Mouse (Mus musculus) monocyte, adult 2 months (primary cell): Measurements from ENCODE around the gene L3mbtl1.

Source experiments
- DNase-seq, 2 experiments: peaks; one replicate each; pipeline ENCODE4 v3.0.0; 2022; ENCODE audit warnings: low spot score in 2 of 2, low read depth in 1 of 2

L3mbtl1 gene

DNA sequence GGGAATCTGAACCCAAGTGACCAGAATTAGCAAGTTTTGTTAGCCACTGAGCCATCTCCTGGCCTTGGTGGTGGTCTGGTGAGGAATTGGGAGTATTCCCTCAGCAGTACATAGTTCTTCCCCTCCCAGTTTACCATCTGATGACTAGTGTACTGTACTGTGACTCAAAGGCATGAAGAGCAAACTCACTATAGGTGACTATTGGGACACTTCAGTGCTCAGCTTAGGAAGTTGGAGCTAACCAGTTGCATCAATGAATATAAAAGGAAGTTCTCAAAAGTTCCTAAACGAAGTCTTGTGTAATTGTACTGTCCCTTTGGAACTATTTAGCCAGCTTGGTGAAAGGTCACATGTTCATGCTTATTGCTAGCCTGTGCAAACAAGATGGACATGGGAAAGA is 3.7 kb upstream of the L3mbtl1 start:
- no peak for DNase-seq

DNA sequence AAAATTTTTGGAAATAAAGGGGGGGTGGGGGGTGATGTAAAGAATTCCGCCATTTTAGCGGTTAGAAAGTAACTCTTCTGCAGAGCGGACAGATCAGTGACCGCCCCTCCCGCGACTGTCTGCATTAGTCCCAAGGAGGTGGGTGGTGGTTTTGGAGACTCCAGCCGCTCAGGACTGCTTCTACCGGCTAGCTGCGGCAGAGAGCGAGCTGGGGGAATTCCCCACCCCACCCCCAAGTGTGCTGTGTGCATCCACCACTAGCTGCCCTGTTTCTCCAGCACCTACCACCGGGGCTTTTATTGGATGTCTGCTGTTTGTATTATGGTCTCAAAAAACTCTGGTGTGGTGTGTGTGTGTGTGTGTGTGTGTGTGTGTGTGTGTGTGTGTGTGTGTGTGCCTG is 659 bp downstream of the L3mbtl1 start:
- no peak for DNase-seq

DNA sequence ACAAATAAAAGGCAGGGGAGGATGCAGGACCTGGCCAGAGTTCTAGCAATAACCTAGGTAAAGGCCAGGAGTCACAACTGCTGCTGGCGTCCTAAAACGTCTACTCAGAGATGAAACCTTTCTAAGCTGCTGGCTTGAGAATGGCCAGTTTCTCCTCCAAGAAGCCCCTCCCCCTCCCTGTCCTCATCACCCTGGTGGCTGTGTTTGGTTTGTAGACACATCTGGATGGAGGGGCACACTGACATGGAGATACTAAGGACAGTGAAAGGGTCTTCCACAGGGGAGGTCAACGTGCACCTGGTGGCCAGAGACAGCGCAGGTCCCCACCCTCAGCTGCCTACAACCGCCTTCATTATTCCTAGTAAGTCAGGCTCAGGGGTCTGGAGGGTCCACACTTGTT is 3.7 kb downstream of the L3mbtl1 start:
- DNase-seq = no peak

DNA sequence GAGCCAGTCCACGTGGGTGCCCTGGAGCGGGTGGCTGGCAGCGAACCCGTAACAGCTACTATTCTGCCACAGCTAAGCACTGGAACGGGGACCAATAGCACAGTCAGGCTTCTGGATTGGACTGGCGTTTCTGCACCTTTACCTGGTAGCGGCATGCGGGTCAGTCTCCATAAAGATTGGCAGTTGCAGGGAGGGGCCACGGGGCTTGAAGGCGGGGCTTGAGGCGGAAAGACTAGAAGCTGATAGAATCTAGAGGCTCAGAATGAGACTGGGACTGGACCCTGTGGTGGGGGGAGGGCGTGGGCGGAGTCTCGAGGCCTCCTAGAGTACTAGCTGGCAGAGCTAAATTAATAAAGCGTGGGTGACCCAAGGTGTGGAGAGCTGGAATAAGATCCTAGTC is 4.5 kb downstream of the L3mbtl1 start:
- DNase-seq = no peak

DNA sequence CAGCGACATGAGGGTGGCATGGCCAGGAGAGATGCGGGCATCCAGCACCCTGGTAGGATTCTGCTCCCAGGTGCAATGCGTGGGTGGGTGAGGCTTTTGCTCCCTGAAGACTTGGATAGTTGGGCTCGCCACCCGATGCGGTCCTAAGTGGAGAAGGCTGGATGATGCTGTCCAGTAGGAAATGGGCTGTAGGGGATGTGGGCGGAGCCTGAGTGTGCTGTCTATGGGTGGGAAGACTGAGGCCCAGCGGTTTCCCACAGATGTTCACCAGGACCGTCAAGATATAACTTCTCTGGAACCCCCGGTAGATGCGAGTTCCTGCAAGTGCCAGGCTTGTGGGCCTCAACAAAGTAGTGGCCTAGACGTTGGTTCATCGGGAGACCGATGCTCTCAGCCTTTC is 4.9 kb downstream of the L3mbtl1 start:
- no peak for DNase-seq

DNA sequence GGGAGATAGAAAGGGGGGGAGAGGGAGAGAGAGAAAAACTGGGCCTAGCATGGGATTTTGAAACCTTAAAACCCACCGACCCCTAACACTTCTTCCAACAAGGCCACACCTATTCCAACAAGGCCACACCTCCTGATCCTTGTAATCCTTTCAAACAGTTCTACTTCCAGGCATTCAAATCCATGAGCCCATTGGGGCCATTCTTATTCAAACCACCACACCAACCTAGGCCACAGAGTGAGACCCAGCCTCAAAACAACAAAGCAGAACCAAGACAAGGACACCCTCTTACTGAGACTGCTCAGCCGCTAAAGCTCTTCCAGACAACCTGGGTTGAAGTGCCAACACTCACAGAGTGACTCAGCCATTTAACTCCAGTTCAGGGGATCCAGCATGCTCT is 7.5 kb downstream of the L3mbtl1 start:
- DNase-seq = no peak

DNA sequence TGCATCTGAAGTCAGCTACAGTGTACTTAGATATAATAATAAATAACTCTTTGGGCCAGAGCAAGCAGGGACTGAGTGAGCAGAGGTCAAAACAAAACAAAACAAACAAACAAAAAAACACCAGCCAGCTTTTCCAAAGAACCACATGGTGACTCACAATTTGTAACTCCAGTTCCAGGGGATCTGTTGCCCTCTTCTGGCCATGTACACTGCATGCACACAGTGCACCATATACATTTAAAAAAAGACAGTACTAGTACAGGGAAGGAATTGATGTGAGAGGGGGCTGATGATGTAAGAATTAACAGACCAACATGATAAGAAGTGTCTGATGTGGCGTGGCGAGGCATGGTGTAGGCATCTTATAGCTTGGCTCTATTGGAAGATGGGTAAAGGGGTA is 13.6 kb downstream of the L3mbtl1 start:
- no peak for DNase-seq

DNA sequence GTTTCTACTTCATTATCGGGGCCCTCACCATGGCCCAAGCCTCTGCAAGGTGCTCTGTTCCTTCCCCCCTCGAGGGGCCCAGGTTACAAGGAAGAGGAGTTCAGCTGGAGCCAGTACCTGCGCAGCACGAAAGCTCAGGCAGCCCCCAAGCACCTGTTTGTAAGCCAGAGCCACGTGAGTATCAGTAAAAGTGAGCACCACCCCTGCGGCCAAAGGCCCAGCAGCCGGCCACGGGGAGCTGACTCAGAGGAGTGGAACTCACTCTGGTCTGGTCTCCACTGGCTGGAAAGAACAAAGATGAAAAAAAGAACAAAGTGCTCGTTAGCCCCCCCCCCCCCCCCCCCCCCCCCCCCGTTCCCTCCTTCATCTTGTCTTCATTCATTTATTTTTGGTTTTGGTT is 18.0 kb downstream of the L3mbtl1 start:
- no peak for DNase-seq

DNA sequence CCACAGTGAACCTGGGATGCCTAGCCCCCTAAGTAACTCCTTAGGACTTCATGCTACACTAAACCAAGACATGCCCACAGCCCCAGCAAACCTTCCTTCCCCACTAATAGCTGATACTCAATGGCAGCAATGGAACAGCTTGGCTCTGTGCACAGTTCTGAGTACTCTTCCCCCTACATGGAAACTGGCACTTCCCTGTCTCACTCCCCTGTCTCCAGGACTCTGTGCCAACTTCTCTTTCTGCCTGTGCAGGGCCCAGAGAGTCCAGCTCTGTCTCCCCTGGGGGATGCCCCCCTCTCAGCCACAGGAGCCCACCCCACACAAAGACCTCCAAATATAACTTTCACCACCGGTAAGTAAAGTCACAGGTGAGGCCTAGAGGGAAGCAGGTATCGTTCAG is 23.5 kb downstream of the L3mbtl1 start:
- no peak for DNase-seq

DNA sequence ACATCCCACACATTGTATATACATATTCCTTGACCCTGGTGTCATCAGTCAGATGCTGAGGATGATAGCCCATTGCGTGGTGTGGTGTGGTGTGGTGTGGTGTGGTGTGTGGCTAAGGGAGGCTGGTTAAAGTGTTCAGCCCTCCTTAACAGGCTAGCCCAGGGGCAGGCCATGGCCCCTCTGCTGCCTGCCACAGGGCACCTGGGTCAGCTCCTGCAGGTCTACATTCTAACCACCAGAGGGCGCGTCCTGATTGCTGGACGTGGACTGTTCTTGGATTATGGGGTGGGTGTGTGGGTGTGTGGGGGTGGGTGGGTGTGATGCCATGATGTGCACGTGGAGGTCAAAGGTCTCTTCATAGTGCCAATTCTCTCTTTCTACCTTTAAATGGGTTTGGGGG is 25.1 kb downstream of the L3mbtl1 start:
- no peak for DNase-seq

DNA sequence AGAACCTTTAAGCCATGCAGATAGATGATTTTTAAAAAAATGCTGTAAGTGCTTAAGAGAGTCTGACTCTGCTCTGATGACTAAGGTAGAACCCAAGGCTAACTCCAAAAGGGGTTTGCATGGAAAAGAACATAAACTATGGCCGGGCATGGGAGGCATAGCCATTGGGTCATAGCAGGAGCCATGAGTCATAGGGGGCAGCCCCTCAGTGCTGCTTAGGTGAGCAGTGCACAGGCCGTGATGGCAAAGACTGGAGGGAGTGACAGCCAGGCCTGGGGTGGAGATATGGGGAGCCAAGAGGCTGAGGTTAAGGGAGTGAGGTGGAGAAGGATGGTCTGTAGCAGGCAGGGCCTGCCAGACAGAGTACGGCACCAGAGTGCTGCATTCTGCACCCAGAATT is 25.8 kb downstream of the L3mbtl1 start:
- no peak for DNase-seq

DNA sequence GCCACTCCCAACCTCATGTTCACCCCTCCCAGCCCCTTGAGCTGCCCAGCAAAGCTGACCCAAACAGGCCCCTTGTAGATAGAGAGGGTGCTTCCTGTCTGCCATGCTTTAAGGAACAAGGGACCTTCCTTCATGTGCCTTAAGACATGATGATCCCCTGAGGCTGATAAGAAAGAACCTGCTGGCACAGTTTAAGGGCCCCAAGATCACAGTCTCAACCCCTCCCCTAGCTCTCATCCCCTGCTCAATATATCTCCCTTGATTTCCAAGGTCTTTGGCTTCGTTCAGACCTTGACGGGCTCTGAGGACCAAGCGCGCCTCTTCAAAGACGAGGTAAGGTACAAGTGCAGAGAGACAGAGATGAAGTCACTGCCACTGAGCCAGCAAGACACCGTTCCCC is 27.6 kb downstream of the L3mbtl1 start:
- no peak for DNase-seq

DNA sequence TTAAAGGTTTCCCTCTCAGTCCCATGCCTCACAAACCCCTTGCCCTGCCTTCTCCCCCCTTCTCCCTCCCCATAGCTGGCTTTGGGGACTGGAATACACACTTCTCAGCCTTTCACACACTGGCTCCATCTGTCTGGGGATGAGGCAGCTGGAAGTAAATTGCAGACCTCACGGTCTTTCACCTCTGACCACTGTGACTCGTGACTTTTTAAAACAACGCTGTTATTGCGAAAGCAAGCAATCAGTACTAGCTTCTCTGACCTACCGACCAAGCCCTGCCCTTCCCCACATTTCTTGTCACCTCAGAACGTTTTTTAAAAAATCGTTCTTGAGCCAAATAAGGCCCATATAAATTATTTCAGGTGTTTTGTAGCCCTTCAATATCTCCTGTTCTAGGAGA is 29.5 kb downstream of the L3mbtl1 start:
- DNase-seq = no peak

DNA sequence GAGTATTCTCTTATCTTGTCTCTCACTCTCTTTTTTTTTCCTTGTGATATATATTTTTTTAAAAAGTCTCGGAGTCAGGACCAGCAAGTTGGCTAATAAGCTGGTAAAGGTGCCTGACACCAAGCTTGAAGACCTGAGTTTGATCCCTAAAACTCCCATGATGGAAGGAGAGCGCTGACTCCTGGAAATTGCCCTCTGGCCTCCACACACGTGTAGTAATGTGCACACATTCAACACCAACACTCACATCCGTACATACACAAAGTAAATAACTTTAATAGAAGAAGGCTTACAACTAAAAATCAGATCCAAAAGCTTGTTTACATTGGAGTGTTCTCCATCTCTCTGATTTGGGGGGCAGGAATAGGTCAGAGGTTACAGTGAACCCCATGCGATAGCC is 29.9 kb downstream of the L3mbtl1 start:
- DNase-seq = no peak

DNA sequence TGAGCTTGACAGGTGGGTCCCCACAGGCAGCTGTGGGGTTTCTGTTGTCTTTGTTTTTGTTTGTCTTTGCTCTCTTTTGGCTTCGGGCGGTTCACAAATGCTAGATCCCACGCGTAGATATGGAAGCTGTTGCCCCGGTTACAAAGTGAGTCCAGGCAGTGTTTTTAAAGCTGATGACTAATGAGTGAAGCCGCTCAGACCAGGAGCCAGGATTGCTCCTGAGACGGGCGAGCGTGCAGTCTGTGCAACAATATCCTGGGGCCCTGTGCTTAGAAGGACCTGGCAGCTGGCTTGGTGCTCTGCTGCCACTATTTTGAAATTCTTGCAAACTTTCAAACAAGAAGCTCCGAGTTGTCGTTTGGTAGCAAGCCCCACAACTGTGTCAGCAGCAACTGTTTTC is 30.4 kb downstream of the L3mbtl1 start:
- no peak for DNase-seq

DNA sequence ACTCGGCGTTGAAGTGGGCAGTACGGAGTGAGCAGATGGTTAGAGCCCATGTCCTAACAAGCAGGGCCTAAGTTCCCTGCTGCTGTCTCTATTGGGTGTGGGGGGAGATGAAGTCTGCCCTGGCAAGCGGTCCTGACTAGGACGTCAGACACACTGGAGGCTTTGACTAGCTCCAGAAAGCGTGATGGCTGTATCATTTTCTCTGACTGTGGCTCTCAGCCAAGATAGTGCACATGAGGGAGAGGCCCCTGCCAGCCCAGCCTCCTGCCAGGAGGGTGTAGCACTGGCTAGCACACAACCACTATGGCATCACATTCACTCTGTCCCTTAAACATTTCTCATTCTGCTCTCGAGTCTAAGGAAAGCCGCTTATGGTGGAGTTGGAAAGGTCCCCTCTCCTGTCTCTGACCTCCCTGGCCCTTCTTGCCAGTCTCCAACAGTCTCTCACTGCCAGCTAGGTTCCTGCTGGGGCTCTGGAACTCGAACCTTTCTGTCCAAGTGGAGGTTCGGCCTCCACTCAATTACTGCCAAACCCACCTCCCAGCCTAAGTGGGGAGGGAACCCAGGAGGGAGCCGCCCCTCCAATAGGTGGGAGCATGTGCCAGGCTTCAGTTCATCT is 32.0 kb downstream of the L3mbtl1 start:
- DNase-seq = no peak

DNA sequence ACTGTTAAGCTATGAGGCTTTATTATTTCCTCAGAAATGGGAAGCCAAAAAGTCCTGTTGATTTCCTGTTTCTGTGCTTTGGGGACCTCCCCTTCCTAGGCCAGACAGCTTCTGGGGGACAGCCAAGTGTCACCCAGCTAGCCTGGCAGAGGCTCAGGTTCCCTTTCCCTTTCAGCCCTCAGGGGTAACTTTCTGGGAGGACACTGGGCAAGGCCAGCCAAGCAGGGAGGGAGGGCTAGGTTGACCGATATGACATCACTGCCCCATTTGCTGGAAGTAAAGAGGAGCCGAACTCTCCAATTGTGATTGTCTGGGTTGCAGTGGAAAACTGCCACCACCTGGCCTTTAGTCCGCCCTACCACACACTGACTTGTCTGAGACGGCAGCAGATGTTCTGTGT is 32.7 kb downstream of the L3mbtl1 start:
- DNase-seq = no peak

DNA sequence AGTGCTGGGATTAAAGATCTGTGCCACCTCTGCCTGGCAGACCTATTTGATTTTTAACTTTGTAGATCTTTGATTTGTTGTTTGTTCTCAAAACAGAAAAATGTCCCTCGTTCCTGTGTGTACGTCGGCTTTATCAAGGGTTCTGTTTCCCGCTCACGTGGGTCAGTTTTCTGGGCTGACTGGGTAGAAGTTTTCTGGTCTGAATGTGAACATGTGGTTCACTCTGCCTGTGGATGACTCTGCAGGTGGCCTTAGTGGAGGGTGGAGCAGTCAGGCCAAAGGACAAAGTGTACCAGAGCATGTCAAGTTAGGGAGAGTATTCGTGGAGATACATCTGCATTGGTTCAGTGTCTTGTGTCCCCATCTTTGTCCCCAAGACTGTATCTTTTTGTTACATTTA is 41.1 kb downstream of the L3mbtl1 start:
- no peak for DNase-seq

DNA sequence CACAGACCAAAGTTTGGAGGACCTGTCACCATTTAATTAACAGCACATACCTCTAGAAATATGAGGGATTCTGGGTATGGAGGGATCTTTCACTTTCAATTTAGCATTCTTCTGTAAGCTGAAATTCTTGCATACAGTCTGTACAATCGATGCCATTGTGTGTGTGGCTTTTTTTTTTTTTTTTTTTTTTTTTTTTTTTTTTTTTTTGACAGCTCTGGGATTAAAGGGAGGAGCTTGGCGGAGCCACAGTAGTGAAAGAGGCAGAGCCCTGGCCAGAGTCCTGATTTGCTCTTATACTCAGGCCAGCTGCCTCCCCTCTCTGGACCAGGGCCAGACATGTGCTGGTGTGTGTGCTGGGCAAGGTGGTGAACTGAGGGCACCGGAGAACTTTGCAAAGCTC is 42.7 kb downstream of the L3mbtl1 start:
- DNase-seq = no peak

DNA sequence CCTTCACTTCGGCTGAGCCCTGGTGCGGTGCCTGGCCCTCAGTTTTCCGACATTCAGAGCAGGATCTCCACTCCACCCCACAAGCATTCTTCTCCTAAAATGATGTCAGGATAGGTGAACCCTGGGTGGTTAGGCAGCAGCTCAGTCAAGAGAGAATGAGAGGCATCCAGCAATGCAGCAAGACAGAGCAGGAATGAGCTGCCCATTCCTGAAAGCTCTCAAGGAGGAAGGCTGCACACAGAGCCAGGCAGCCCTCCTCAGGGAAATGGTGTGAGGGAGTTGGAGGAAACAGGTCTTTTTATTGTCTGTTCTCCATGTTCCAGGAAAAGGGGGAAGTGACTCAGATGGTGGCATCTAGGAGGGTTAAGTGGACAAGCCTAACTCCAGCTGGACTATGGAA is 43.5 kb downstream of the L3mbtl1 start:
- DNase-seq = no peak

DNA sequence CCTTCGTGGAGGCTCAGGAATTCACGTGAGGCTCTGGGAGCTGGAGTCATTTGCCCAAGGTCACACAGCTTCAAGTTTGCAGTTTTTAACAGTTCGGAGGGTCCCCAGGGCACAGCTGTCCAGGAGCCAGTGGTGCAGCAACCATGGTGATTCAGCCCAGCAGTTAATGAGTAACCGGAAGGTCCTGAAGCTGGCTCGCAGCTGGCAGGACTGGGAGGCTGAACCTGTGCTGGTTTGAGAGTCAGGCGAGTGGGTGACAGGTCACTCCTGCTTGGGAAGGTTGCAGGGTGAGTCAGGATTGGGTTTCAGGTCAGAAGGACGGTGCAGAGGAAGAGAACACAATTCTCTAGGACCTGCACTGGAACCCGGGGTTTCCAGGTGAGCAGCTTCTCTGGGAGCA is 43.9 kb downstream of the L3mbtl1 start, which contains the start of gene Sgk2:
Gene Sgk2 (plus strand): TSS at position 113 of the 400 bp plus-strand sequence.
- no peak for DNase-seq

DNA sequence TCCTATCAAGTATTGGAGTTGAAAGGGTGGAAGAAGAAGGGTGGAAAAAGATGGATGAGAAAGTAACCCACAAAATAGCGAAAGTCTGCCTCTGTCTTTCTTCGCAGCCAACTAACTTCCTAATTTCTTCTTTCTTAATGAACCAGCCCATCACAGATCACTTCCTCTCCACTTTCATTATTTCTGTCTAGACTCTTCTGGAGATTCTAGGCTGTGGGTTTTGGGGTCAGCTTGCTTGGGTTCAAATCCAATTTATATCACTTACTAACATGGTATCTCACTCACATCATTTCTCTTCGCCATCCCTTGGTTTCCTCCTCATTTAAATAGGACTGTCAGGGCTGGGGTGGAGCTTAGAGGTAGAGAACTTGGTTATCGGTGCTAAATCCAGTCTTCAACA is 45.0 kb downstream of the L3mbtl1 start:
- no peak for DNase-seq

DNA sequence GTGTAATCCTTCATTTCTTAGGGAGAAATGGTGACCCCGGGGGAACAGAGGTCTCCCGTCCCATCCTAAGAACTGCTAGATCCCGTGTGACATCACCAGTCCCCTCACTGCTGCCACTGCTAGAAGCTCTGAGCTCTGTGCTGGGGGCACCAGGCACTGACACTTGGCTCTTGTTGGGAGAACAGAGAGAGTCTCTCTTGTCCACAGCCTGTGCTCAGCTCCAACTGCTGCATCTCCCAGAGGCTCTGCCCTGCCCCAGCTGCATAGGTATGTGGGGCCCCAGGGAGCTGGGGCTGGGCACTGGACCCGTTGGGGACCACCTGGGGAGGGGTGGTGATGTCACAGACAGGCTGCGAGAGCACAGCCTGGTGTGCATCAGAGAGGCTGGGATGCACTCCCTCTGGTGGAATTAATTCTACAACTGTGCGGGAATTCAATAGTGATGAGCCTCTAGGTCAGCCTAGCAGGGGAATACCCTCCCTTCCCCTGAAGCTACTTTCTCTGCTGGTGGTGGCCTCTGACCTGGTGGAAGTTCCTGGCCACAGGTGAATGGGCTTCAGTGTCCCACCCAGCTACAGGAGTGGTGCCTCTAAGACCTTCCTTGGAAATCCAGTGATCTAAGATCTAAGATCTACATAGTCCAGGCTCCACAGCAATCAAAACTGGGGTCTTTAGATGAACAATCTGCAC is 48.3 kb downstream of the L3mbtl1 start:
- no peak for DNase-seq
